Mouse (Mus musculus): ENCODE measurements at regions not wholly inside any gene's neighbourhood (a gene's known extent, or its start where the extent isn't known, plus 50 kb on each side); places are given as distances from the start of the nearest gene placed in this dataset.
"Not testable (repeated sequence)": the region's sequence is repeated elsewhere in the genome, so short reads cannot be mapped to it uniquely, and the experiment has no call there.

DNA sequence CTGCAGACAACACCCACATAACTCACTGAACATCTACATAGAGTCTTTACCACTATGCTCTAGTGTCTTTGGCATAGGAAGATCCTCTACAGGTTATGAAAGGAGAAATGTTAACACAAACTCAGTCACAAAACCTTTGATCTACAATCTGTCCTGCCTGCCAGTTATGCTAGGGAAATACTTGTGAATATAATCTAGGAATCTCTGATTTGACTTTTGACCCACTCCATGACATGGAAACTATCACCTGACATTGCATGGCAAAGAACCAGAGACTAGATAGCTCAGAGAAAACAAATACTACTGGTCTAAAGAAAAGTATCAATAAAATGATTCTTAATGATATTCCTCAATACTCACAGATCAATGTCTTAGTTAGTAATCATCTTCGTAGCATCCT is 524.3 kb upstream of the Kif18a start:
- no peak for DNase-seq (ENCODE audit: extremely low spot score)

DNA sequence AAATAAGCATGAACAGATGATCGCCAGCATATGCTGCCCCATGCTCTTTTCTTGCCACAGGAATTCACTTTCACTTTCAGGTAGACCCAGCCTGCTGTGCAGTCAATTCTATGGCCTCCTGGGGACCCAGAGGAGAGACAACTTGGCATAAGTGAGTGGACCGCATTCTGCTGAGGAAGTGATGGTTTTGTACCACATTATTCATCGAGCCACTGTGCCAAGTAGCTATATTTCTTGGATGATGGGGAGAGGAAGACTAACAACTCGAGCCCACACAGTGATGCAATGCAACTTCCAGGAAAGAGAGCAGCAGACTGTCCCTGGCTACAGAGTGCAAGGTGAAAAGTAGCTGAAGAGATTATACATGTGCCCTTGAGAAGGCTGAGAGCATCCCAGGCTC is 515.8 kb upstream of the Kif18a start:
- no peak for DNase-seq (ENCODE audit: extremely low spot score)

DNA sequence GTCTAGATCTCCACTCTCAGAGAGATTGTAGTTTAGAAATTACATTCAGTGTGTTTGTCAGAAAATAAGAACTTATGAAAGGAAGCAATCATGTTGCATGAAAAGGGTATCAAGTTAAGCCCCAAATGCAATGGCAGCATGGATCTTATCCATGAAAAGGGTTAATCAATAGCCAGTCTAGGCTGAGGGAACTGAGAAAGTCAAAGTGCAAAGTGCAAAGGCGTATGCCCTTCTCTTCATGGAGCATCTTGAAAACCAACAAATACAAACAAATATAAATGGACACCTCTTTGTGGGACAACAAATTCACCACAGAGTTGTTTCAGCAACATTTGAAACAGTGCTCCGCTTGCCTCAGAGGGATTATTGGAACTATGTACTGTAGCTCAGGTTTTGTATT is 514.1 kb upstream of the Kif18a start:
- no peak for DNase-seq (ENCODE audit: extremely low spot score)

DNA sequence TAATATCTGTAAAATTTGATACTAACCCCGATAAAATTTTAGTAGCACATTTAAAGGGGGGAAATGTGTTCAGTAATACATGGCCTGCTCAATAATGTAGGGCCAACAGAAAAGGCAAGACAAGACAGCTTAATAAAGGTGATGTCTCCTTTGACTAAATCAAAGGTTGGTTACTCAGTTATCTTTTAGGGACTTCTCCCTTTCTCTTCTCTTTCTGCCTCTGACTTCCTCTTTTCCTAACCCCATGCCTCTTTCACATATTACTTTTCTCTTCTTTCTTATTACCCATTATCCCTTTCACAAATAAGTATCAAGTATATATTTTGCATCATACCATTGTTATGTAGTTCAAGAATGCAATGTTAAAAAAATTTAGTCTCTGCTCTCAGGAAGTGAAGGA is 510.2 kb upstream of the Kif18a start:
- DNase-seq (ENCODE audit: extremely low spot score) = no peak

DNA sequence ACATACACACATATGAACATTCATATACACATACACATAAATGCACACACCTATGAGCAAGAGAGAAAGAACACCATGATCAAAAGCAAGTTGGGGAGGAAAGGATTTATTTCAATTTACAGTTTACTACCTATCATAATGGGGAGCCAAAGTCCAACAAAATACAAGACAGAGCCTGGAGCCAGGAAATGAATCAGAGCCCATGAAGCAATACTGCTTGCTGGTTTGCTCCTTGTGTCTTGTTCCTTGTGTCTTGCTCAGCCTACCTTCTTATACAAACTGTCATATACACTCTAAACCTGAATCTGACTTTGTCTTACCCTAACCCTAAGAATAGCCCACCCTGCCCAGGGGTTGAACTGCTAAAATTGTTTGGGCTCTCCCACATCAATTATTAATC is 497.1 kb upstream of the Kif18a start:
- no peak for DNase-seq (ENCODE audit: extremely low spot score)

DNA sequence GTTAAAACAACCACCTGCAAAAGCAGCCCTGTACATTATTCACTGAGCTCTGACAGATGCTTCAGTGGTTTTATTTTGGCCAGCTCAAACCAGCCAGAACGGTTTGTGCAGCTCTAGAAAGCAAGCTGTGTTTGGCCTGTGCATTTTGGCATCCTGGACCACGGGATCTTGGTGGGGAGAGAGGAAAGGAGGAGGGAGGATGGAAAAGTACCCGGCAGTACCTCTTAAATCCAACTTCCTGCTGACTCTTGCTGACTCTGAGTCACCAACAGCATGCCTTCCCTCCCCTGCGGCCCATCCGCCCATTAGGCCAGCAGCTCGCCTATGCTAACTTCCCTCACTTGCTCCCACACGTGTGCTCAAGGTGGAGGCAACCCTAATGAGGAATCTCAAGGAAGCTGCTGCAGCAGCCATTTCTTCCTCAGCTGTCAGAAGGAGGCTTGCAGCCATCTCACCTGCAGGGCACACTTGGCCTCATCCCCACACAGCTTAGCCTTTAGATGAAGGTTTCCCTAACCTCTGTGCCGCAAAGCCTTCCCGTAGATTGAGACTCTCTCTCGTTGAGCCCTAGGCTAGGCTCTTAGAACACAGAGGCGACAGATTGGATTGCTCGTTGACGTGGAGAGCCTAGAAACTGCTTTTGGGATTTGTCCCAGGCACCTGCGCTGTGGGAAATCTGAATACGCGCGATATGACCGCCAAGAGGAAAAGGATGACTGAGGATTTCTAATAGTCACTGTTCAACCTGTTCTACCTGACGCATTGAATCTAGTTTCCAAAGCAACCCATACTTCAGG is 495.2 kb upstream of the Kif18a start:
- no peak for DNase-seq (ENCODE audit: extremely low spot score)

DNA sequence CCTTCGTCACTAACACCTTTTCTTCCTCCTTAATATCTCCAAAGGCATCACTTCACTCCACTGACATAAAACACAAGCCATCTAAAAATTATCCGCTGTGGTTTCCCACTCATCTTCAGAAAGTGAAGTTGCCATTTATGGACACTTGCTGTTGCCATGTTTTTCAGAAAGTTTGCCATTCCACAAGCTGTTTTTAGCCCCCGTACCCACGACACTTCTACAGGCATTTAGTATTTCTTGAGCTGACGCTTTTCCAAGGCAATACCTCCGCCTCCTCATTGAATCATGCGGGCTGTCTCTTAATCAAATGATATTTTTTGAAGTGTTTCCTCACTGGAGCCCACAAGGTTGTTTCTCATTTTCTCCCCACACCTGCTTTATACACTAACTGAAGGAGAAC is 491.4 kb upstream of the Kif18a start:
- DNase-seq (ENCODE audit: extremely low spot score) = no peak

DNA sequence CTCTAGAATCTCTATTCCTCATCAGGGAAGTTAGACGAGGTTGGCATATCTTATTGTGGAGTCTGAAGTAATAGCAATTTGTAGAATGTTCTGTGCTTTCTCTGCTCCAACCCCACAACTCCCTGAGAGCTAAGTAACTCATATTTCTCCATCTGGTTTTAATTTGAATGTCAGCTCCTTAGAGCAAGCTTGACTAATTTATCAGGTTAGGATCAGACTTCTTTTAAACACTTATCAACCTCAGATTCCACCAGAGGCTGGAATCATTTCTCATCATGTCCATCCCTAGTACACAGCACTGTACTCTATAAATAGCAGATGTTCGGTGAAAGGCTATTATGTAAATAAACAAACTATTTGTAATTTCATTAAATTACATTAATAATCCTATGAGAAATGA is 485.4 kb upstream of the Kif18a start:
- DNase-seq (ENCODE audit: extremely low spot score) = no peak

DNA sequence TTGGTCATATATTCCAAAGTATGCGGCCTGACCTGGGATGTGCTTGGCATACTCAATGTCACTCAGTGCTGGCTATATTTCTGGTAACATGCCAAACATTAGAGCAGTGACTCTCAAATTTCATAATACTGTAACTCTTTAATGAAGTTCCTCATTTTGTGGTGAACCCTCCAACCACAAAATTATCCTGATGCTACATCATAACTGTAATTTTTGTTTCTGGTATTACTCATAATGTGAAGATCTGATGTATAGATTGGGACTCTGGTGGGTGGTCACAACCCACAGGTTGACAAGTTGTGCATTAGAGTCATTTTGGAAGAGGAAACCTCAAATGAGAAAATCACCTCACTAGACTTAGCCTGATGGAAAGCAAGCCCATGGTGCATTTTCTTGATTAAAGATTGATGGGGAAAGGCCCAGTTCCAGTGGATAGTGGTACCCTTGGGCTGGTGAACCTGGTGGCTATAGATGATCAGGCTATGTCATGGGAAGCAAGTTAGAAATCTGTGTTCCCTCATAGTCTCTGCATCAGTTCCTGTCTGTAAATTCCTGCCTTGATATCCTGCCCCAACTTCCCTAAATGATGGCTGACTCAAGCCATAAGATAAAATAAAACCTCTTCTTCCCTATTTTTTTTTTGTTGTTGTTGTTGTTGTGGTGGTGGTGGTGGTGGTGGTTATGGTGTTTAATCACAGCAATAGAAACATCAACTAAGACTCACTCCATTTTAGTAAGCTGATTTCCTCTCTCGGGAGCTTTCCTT is 483.5 kb upstream of the Kif18a start:
- DNase-seq (ENCODE audit: extremely low spot score) = no peak

DNA sequence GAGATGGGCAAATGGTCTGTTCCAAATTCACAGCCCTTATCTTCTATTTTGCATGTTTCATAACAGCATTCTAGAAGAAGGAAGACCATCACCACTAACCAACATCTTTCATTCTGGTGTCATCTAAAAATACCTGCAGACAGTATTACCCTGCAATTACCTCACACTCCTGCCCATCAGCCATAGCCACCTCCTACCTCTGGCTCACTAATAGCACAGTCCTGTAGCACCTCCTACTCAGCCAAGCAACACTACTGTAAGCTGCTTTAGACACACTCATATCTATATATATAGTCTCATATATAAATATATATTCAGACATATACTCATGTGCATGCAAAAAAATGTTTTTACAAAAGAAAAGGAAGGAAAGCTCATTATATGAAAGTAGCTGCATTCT is 468.2 kb upstream of the Kif18a start:
- DNase-seq (ENCODE audit: extremely low spot score) = no peak

DNA sequence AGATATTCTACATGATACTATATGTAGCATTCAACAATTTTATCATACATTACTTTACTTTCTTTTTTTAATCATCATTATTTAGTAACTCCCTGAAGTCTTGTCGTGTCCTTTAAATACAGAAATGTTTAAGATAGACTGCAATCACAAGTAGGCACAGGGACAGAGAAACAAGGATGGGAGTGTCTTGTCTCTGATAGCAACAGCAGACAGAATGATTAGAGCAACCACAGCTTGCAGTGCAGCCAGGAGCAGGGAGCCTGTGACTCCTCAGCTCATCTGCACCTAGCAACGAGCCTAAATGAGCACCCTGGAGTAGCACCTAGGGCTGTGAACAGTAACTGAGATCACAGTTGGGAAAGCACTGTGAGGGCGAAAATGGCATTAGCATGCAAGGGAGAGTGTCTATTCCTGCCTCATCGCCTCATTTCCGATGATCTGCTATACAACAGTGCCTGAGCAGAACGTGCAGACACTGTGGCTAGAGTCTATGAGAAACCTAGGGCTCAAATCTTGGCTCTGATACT is 467.4 kb upstream of the Kif18a start:
- DNase-seq (ENCODE audit: extremely low spot score) = no peak

DNA sequence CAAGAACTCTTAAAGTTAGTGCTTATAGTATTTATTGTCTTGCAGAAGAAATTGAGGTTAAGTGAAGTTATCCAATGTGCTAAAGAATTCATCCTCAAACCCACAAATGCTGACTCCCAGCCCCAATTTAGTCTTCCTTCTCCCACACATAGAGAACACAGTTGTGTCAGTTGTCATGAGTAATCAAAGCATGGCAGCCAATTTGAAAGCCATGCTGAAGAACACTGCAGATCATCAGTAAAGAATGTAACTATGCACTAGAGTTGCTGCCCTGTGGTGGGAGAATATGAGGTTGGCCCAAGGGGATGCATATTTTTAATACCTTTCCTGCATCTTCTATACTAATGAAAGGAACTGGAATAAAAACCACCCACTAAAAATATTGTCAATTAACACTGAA is 464.0 kb upstream of the Kif18a start:
- no peak for DNase-seq (ENCODE audit: extremely low spot score)

DNA sequence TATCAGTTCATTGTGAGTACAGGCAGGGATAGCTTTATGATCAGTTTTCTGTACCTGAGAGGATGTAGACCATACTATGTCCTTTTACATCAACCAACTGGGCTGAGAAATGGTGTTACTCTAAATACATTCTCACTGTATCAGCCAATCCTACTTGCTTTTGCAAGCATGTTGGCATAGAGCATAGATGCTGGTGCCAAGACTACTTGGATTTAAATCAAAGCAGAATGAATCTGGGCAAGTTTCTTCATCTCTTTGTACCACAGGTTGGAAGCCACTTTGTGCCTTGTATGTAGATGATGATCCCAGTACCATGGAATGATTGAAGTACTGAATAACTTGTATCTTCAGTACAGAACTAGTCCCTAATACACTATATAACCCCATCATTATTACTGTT is 456.5 kb upstream of the Kif18a start:
- no peak for DNase-seq (ENCODE audit: extremely low spot score)

DNA sequence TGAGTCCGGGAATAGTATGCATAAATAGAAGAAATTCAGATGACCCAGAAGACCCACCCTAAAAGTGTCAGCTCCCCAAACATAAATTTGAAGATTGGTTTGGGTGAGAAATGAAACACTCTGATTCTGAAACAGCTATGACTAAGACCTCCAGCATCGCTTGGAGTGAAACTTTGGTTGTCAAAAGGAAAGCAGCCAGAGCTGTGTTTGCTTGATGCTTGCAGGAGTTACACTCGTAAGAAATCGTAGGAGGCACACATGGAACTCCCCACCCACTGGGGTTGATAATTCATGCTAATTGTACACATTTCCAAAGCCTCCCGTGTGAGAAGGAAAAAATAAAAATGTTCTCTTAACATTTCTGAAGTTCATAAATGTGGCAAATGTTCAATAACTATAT is 454.6 kb upstream of the Kif18a start:
- no peak for DNase-seq (ENCODE audit: extremely low spot score)

DNA sequence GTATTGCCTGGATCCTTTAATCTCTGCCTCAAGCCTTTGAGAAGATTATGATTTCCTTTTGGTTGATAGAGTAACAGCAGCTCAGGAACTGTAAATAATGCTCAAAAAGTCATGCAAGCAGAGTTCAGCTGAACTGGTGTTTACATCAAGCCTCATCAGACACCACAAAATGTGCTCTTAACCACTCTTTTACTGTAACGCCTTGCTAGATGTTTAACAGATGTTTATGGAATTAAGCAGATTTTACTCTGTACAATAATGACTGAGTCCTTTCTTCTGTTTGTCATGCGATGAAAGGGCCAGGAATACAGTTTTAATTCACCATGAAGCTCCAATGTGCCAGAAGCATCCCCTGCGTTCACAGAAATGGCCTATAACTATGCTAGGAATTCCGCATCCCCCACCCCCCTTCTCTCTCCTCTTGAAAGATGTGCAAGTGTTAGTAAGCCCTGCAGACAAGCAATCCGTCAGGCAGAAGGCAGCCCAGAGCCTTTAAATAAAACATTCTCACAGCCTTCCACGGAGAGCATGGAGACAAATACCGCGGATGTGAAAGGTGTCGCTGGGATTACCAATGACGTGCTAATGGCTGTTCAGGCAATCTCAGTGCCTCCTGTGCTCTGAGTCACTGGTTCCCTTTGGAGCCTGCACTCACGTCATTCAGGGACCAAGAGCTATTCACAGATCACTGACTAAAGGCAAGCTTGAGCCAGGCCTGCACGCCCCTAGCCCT is 453.3 kb upstream of the Kif18a start:
- DNase-seq (ENCODE audit: extremely low spot score) = peak; percentile 77

DNA sequence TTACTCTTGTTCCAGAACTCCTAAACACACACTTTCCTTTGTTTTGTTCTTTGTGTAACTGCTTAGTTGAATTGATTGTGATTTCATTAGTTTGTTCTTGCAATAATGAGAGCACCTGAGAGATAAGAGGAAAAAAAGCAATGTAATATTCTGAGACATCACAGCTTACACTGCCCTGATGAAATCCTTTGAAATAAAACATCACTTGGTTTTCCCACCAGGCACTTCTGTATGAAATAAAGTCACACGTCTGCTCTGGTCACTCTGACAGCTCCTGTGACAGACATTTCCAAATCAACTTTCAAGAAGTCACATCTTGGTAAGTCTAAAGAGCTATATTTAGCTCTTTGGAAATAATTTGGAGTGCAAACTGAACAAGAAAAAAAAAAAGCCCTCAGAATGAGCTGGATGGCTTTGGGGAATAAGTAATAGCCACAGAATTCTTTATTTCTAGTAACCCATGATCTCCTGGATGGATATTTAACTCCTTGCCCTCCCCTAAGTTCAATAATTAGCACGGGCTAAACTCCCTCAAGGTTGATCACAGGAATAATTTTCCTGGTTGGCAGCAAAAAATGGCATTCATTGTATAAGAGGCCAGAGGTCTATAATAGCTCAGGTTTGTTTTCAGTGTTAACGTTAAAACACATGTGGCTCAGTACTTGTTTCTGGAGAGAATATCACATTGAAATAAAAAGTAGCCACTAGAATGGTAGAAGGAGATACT is 452.4 kb upstream of the Kif18a start:
- DNase-seq (ENCODE audit: extremely low spot score) = peak; percentile 2

DNA sequence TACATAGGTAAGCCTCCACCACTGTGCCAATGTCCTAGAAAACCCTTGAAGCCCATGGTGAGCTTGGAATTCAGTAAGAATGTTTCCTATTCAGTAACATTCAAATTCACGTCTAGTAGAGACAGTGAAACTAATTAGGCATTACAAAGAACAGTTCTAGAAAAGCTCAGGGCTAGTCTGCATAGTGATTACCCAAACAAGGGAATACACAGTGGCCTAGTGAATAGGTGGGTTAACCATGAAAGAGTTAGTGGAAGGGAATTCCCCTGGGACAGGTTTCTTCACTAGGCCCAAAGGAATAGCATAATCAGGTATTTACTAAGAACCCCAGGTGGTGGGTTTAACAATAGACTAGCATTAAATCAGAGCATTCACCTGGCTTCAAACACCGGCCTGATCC is 436.7 kb upstream of the Kif18a start:
- DNase-seq (ENCODE audit: extremely low spot score) = not testable (repeated sequence)

DNA sequence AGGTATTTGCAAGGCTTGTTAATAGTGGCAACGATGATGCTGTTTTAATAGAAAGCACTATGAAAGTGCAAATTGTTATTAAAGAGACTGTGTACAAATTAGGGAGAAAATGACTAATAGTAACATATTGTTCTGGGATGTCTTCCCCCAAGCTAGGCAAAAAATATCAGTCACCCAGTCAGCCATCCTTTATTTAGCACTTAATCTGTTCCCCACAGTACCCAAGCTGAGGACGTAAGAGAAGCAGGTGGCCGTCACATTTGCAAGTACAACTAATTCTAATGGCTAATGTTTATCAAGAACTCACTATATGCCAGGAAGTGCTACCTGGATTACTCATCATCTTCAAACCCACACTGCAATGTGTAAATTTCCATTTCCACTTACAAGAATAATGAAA is 432.5 kb upstream of the Kif18a start:
- no peak for DNase-seq (ENCODE audit: extremely low spot score)

DNA sequence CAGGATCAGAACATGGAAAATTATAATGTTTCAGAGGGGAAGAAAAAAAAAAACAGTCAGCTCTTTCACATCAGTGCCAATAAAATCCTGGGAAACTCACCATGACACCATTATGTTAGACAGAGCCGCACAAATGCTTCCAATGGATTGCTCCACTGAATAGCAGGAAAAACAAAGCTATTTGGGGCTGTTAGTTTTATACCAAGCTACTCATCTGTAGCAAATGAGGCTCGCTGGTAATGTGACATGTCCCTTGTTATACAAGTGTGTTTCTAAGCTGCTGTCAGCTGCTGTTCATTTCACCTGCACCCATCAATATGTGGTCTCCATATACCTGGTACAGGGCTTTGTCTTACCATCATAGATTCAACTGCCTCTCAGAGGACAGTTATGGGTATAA is 426.1 kb upstream of the Kif18a start:
- no peak for DNase-seq (ENCODE audit: extremely low spot score)

DNA sequence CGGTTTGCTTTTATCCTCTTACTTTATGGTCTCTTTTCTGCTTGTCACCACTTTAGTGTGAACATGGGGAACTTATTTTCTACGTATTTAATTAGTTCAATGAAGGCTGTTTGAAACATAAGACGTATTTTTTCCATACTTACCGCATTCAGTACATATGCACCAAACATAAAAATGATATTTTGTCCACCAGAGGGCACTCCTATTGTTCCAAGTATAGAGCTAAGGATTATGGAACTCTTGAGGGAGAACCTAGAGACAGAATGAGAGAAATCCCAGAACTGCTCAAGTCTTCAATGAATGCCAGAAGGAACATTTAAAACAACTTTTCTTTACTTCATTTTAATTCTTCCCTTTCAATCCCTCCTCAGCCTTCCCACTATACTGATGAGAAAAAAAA is 403.4 kb upstream of the Kif18a start:
- DNase-seq (ENCODE audit: extremely low spot score) = no peak

DNA sequence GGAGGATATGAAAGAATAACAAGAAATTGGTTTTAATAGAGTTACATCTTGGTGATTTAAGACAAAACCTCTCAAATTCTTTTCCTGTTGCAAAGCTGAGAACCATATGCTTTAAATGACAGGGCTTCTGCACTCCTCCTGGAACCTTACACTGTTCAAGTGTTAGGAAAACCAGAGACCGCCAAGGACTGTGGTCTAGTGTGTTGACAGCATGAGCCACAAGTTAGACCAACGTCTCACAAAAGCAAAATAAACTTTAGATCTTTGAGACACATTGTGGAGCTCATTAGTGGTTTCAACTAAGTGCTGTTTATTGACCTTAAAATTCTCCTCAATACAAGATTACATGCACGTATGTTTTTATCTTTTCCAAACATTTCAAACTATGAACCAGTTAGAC is 402.9 kb upstream of the Kif18a start:
- DNase-seq (ENCODE audit: extremely low spot score) = no peak

Data from embryo, embryonic 9.5 days (tissue).